Mouse (Mus musculus): Measurements from ENCODE around the gene Glis2.

GRCm38 (mm10) chr16:4638891-4639390, 44.4 kb downstream of the Glis2 start:
- no peak for TF ChIP-seq GATA1 (IDR thresholded peaks at IDR 0.05; ENCODE audit: low read length)
- TF ChIP-seq TAL1 (IDR thresholded peaks at IDR 0.05; ENCODE audit: low read length), result no peak
